Mouse (Mus musculus): ENCODE measurements around the gene Olfr721-ps1.

Gene Olfr721-ps1
- long read RNA-seq, experiment 1, result 0 reads
- long read RNA-seq, experiment 2, result 0 reads

DNA sequence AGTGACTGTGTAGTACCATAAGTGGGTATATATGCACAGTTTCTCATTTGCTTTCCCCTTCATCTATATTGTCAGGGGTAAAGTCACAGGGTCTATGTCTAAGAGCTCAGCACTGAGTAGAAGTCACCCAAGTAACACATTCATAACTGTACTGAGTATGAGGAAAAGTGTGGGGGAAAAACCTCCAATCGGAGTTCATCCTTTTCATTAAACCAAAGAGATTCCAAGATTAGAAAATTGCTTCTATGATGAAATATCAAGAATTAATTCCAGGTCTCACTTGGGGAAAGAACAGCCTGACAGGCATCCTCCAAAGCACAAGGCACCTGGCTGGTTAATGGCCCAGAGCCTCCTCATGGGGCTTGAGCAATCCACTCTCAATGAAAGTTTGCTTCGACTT is at the start of gene Olfr721-ps1:
Gene Olfr721-ps1, plus strand, starts transcription at position 301 of the 400 bp plus-strand sequence.
- intact Hi-C loops (cut with DNase I), result no loop called here

DNA sequence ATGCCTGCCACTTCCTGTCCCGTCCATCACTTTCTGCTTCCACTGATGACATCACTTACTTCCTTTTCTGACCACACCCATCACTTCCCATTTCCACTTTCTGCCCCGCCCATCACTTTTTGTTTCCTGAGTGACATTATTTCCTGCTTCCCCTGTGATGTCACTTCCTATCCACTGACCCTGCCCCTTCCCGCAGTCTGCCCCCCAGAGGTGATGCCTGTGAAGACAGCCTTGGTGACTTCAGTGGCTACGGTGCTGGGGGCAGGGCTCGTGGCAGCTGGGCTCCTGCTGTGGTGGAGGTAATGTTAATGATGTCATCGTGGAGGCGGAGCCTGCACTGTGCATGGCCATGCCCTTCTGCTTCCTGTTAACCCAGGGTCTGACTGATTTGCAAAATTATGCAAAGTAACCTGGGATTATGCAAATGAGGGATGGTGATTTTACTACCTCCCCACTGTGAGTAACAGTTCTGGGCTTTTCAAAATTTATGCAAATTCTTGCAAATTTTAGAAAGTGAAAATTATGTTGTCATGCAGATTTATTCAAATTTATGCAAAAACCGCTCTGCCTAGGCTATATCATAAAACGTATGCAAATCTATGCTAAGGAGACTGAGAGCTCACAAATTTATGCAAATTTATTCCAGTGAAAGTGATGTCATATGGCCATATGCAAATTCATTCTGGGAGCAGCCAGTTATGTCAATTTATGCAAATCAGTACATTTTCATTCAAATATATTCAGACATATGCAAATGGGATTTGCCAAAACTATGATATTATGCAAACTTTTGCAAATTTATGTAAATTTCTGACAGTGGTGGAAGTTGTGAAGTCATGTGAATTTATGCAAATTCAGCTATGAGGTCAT is 49.1 kb upstream of the Olfr721-ps1 start:
- intact Hi-C loops (cut with DNase I), result no loop called here

DNA sequence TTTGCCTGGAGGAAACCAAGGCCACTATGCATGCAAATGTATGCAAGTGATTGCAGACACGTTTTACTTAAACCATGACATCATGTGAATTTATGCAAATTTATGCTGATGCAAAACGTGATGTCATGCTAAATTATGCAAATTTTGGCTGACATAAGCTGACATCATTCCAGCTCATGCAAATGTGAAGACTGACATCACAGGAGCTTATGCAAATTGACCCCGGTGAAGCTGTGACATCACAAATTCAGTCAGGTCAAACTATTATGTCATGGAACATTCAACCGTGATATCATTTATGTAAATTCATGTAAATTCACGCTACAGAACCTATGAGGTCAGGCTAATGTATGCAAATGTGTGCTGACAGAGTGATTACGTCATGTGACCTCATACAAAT is 48.5 kb upstream of the Olfr721-ps1 start:
- intact Hi-C loops (cut with DNase I), result no loop called here

DNA sequence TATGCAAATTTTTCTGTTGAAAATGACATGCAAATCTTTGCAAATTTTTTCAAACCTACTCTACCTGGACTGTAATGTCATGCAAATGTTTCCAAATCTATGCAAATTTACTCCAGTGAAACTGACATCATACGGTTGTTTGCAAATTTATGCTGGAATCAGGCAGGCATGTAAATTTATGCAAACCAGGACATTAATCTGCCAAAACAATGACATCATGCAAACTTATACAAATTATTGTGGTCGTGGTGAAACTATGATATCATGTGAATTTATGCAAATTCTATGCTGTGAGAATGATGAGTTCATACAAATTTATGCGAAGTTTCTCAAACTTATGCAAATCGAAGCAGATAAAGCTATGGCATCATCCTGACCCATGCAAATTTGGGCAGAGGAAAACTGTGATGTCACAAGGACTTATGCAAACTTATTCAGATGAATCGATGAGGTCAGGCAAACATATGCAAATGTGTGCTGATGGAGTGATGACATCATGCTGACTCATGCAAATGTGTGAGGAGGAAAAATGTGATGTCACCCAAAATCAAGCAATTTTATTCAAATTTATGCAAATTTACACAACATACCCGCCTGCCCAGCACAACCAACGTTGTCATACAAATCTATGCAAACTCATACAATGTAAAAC is 47.9 kb upstream of the Olfr721-ps1 start:
- intact Hi-C loops (cut with DNase I), result no loop called here

DNA sequence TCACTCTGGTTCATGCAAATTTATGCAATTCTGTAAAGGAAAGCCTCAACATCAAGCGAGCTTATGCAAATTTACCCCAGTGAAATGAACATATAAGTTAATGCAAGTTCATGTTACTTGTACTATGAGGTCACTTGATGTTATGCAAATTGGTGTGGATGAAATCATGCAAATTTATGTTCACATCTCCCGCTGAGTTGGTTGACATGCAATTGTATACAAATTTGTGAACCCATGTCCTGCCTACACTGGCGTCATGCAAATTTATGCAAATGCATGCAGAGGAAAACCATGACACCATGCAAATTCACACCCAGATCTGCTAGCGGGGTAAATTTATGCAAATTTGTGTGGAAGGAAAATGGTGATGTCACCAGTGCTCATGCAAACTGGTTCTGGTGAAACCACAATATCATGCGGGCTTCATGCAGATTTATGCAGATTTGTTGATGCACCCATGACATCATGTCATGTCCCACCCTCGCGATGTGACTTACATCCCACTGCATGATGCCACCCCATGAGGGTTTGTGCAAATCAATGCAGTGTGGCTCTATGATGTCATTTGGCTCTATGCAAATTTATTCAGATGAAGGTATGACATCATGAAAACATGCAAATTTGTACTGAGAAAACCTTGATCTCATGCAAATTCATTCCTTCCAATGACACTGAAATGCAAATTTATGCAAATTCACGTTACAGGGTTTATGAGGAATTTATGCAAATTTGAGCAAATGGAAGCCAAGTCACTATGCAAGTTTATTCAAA is 47.2 kb upstream of the Olfr721-ps1 start:
- intact Hi-C loops (cut with DNase I), result no loop called here

DNA sequence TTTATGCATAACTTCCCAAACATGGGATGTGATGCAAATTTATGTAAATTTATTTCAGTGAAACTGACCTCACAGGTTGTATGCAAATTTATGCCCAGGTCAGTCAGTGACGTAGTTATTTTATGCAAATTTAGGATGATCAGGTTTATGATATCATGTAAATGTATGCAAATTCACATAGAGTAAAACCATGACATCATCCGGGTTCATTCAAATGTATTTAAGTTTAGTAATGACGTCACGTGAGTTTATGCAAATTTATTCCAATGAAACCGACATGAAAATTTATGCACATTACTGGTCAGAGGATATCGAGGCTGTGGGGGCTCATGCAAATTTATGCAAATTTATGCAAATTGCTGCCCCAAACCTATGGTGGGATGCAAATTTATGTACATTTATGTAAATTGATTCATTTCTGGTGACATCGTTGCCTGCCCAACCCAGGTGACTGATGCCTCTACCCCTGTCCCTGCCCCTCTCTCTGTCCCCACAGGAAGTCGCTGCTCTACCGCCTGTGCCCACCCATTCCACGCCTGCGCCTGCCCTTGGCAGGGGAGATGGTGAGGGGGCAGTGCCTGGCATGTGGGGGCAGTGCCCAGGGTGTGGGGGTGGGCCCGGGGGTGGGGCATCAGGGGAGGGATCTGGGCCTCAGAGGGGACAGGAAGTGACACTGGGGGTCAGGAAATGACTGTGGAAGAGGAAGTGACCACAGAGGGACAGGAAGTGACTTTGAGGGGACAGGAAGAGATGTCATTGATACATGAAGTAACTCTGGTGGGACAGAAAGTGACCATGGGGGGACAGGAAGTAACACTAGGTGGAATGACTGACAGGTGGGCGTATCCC is 46.4 kb upstream of the Olfr721-ps1 start:
- intact Hi-C loops (cut with DNase I), result no loop called here

DNA sequence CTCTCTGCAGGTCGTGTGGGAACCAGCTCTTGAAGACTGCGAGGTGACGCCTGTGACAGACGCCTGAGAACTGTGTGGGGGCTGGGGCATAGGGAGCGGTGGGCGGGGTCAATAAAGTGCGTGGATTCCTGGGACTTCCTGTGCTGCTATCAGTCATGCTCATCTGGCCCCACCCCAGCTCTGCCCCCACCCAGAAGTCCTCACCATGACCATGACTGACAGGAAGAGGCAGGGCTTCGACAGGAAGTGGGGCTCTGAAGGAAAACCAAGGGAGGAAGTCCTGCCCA is 45.8 kb upstream of the Olfr721-ps1 start:
- intact Hi-C loops (cut with DNase I), result no loop called here

DNA sequence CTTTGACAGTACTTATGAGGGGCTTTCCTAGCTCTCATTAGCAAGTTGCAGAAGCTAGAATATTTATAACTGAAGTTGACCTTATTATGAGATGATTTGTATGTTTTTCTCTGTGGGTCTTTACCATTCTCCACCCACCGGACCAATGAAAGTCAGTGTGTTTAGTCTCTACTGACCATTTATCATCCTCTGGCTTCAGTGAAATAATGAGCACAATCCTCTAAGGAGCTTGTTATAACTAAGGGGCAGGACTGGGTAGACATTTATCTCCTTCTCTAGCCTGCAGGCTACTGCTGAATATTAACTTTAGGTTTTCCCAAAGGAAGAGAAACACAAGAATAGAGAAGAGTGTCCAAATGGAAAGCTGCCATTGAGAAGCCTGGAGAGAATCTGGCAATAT is 5.6 kb upstream of the Olfr721-ps1 start:
- intact Hi-C loops (cut with DNase I), result no loop called here

DNA sequence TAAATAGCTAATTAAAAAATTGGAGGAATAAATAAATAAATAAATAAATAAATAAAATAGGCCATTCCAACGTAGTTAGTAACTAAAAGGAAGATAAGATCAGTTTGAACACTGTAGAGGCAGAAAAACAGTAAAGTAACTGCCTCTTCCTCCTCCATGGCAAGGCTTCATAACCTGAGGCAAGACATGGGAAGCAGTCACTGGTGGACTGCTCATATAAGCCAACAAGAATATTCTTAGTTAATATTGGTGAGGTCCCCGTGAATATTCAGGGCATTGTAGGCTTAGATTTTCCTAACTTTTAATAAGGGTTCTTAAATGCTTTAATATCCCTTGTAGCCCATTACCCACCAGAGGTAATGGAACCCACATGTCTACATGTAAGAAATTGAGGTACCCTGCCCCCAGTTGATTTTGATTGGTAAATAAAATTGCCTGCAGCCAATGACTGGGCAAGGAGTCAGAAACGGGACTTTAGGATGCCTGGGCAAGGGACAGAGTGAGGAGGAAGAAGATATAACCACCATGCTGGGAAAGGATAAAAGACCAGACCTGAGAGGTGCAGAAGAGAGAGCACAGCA is 35.1 kb downstream of the Olfr721-ps1 start:
- intact Hi-C loops (cut with DNase I), result no loop called here

Data from adrenal gland (tissue).